Mouse (Mus musculus) heart, embryonic 16.5 days (tissue): ENCODE measurements around the gene Plcb3. TPM values are rescaled to one million over a fixed set of nuclear protein-coding genes. Genes with fewer than 3 reads are reported as not detected.

Source experiments
- ATAC-seq: fragments of 200-750 bp; cut with Nextera tagmentation; replicated peaks from 2 replicates; pipeline ENCODE4 v1.8.0; 2017; ENCODE audit warnings: moderate number of reproducible peaks; ENCODE audit not compliant: insufficient read depth, low FRiP score; ENCODE audit errors: extremely low read depth
- H3K27ac ChIP-seq: fragments of 300-500 bp; sonication (generic); 2 replicates; pipeline ENCODE4 v1.5.1; 2014; ENCODE audit warnings: mild to moderate bottlenecking, low read length, control low read depth, moderate library complexity
- H3K27me3 ChIP-seq: fragments of 300-500 bp; sonication (generic); 2 replicates; pipeline ENCODE4 v1.6.1; 2014; ENCODE audit warnings: low read length, mixed read lengths; ENCODE audit not compliant: control insufficient read depth, insufficient read depth
- H3K36me3 ChIP-seq: fragments of 300-500 bp; sonication (generic); 2 replicates; pipeline ENCODE4 v1.6.1; 2014; ENCODE audit not compliant: control insufficient read depth, insufficient read depth
- H3K4me1 ChIP-seq: fragments of 300-500 bp; sonication (generic); 2 replicates; pipeline ENCODE4 v1.6.1; 2014; ENCODE audit warnings: low read length, mixed read lengths; ENCODE audit not compliant: control insufficient read depth, insufficient read depth
- H3K4me2 ChIP-seq: fragments of 300-500 bp; sonication (generic); 2 replicates; pipeline ENCODE4 v1.6.1; 2014; ENCODE audit warnings: low read depth, mild to moderate bottlenecking, control low read depth, low read length
- H3K4me3 ChIP-seq: fragments of 300-500 bp; sonication (generic); 2 replicates; pipeline ENCODE4 v1.5.1; 2014; ENCODE audit warnings: mild to moderate bottlenecking, control low read depth, low read length
- H3K9ac ChIP-seq: fragments of 300-500 bp; sonication (generic); 2 replicates; pipeline ENCODE4 v1.6.1; 2014; ENCODE audit warnings: low read length, control low read depth
- H3K9me3 ChIP-seq: fragments of 300-500 bp; sonication (generic); replicated peaks from 2 replicates; pipeline ENCODE4 v1.6.1; 2016; ENCODE audit warnings: low read length; ENCODE audit not compliant: control insufficient read depth
- WGBS: fragments of 180-500 bp; shearing (Covaris S2); extraction: QIAGEN DNeasy Blood & Tissue Kit; methylation state at CpG from one replicate; pipeline ENCODE4 v1.1.7; 2014; 5-methylcytosine and 5-hydroxymethylcytosine counted together
- polyA plus RNA-seq: library from polyadenylated mRNA; unstranded; fragments of >200 nt; fragmentation: Nextera tagmentation; extraction: Ambion mirVana; gene quantifications from 2 replicates; pipeline ENCODE4 v1.2.1, GENCODE M21; 2015

Gene Plcb3
- polyA plus RNA-seq, 1 experiment from 2014 or later = 16.8 TPM

- Histone ChIP-seq H3K4me3 (no peak overlapping the region), H3K27ac (no peak overlapping the region), H3K9me3 (no peaks in the 10 kb centered on the region), H3K4me2 (no peak overlapping the region), H3K36me3 (peaks cover 25% of the 10 kb centered on the region), H3K27me3 (no peaks in the 10 kb centered on the region), H3K9ac (no peak overlapping the region), H3K4me1 (peaks cover 31% of the 10 kb centered on the region)
- 97% methylated on average over 5 of the region's 5 CpGs for WGBS
- no peak for ATAC-seq
Observed at GRCm38 (mm10) chr19:6983621-6984020, 7.4 kb upstream of the Plcb3 start.

- peaks cover 39% of the 10 kb centered on the region for H3K4me1 ChIP-seq
- H3K4me3 ChIP-seq = no peak overlapping the region
- no peaks in the 10 kb centered on the region for H3K27me3 ChIP-seq
- H3K4me2 ChIP-seq = peak overlapping the region; percentile 85
- H3K27ac ChIP-seq = peak overlapping the region; percentile 98
- ATAC-seq = no peak
- no peaks in the 10 kb centered on the region for H3K9me3 ChIP-seq
- H3K36me3 ChIP-seq = peaks cover 41% of the 10 kb centered on the region
- WGBS = 80% methylated on average over 4 of the region's 4 CpGs
- H3K9ac ChIP-seq = no peak overlapping the region
Observed at GRCm38 (mm10) chr19:6981465-6981864, 5.2 kb upstream of the Plcb3 start.

DNA sequence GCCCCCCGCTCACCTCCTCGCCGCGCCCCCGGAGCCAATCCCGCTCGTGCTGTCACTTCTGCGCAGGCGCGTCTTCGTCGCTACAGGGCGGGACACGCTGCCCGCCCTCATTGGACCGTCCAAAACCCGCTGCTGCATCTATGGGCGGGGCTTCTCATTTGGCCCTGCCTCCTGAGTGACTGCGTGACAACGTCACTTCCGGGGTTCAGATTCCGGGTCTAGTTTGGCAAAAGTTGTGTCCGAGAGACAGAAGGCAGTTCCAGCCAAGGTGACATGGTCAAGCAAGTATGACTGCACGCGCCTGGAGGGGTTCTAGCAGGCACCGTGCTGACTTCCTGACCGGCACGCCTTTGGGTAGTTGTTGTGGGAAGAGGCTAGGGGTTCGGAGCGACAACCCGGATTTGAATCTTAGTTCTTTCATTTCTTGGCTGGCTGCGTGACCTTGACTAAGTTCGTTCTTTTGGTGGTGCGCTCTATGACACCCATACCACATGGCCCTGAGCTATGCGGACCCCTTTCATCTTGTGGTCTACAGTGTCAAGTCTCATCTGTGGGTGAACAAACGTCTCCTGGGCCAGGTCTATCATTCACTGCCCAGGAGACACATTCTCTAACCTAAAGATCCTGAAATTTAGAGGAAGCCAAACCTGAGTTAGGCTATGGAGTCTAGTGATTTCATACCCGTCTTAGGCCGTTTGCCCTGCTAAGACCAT, 4.3 kb upstream of the Plcb3 start, which contains the start of gene Fkbp2:
Gene Fkbp2, minus strand, starts transcription at position 121 of the 713 bp plus-strand sequence.
- Histone ChIP-seq H3K27me3 (no peaks in the 10 kb centered on the region), H3K9ac (peak within 1 kb of the TSS; percentile 84), H3K27ac (peak within 1 kb of the TSS; percentile 98), H3K9me3 (no peaks in the 10 kb centered on the region), H3K4me1 (peaks cover 34% of the 10 kb centered on the region), H3K4me2 (peak within 1 kb of the TSS; percentile 85), H3K4me3 (peak within 1 kb of the TSS; percentile 61), H3K36me3 (peaks cover 41% of the 10 kb centered on the region)
- peak; percentile 84 for ATAC-seq
- WGBS = under 1% methylated on average over 38 of the region's 38 CpGs

DNA sequence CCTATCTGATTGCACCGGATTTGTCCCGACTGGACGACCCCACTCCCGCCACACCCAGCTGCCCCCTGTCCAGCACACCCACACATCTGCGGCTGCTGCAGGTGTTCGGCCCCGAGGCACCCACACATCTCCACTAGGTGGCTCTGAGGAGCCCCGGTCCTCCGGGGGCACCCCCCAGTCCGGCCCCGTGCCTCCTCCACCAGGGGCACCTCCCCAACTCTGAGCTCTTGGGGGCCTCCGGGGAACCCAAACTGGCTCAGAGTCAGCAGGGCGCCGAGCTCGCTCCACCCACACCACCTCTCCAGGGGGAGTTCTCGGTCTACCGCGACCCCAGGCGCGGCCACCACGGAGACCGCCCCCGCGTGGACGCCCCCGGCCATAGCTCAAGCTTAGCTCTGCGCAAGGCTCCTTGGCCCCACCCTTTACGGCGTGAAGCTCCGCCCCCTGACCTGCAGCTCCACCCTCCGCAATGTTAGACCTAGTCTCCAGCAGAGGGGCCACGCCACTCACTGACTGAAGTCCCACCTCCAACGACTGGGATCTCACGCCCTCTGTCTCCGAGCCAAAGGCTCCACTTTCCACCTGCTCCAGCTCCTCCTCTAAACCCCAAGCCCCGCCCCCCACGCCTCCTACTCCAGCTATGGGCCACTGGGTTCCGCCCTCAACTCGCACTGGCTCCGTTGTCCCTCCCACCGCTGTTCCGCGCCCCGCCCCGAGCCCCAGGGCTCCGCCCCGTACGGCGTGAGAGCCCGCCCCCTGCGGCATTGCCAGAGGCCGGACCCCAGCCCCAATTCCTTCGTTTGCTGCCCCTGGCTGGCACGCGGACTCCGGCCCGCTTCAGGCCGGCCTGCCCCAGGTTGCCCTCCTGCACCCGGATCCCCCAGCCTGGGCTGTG, 3.5 kb upstream of the Plcb3 start:
- under 1% methylated on average over 57 of the region's 59 CpGs for WGBS
- Histone ChIP-seq H3K4me3 (peak overlapping the region; percentile 61), H3K9me3 (no peaks in the 10 kb centered on the region)

GRCm38 (mm10) chr19:6979001-6979479, 2.8 kb upstream of the Plcb3 start:
- peak overlapping the region; percentile 81 for H3K9ac ChIP-seq
- 7% methylated on average over 11 of the region's 11 CpGs for WGBS
- no peaks in the 10 kb centered on the region for H3K27me3 ChIP-seq
- peak overlapping the region; percentile 61 for H3K4me3 ChIP-seq
- peak overlapping the region; percentile 75 for H3K4me2 ChIP-seq
- peaks cover 35% of the 10 kb centered on the region for H3K4me1 ChIP-seq
- ATAC-seq = no peak
- H3K36me3 ChIP-seq = peaks cover 34% of the 10 kb centered on the region
- H3K9me3 ChIP-seq = no peaks in the 10 kb centered on the region
- peak overlapping the region; percentile 98 for H3K27ac ChIP-seq

More for the DNA sequence above, 3.5 kb upstream of the Plcb3 start:
- H3K27ac ChIP-seq = peak overlapping the region; percentile 98
- peak; percentile 87 for ATAC-seq
- peaks cover 34% of the 10 kb centered on the region for H3K4me1 ChIP-seq
- no peaks in the 10 kb centered on the region for H3K27me3 ChIP-seq
- H3K36me3 ChIP-seq = peaks cover 38% of the 10 kb centered on the region
- H3K4me2 ChIP-seq = peak overlapping the region; percentile 75
- peak overlapping the region; percentile 81 for H3K9ac ChIP-seq

DNA sequence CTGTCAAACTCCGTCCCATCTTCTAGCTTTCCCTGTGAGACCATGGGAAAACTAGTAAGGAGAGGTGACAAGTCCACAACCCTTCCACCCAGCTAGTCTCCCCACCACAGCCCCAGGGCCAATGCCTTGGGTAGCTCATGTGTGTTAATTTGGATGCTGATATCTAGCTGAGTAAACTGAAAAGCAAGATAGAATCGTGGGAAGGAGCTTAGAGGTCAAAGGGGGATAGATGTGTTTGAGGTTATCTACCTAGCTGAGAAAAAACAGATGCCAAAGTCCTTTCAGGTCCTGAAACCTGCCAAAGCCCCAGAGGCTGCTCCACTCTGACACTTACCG, 2.3 kb upstream of the Plcb3 start:
- 30% methylated on average over 3 of the region's 3 CpGs for WGBS
- peak overlapping the region; percentile 98; the same call in 1 of the 2 replicates for H3K27ac ChIP-seq

DNA sequence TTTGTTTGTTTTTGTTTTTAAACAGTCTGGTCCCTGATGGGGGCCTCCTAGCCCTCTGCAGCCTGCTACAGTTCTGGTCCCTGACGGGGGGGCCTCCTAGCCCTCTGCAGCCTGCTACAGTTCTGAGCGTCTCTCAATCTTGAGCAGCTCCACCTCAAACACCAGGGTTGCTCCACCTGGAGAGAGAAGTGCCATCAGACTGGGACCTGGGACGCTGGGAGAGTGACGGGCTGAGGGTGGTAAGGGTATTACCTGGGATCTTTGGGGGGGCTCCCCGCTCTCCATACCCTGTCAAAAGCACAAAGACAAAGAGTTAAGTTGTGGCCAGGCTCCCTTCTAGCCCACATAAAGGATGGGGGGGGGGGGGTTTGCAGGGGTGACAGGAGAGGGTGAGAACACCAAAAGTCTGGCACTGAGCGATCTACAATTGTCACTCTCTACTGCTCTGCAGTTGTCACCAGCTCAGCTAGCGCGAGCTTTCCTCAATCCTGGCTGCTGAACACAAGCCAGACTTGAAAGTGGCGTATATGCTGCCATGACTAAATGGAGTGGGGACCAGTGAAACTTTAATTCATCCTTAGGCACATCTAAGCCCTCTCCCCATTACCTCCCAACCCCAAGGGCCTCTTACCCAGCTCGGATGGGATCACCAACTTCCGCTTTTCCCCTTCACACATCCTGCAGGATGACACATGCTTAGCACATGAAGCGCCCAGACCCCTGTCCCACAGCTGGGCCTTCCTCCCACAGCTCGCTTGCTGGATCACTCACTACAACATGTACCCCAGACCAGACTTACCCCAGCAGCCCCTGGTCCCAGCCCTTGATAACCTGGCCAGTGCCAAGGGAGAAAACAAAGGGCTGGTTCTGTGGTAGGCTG, 1.7 kb upstream of the Plcb3 start:
- H3K27ac ChIP-seq = peak overlapping the region; percentile 98; the same call in 1 of the 2 replicates
- H3K4me2 ChIP-seq = peak overlapping the region; percentile 75
- H3K27me3 ChIP-seq = no peaks in the 10 kb centered on the region
- H3K9me3 ChIP-seq = no peaks in the 10 kb centered on the region
- peak overlapping the region; percentile 81 for H3K9ac ChIP-seq
- no peak for ATAC-seq
- peaks cover 40% of the 10 kb centered on the region for H3K4me1 ChIP-seq
- peaks cover 27% of the 10 kb centered on the region for H3K36me3 ChIP-seq
- H3K4me3 ChIP-seq = peak overlapping the region; percentile 61
- WGBS = 69% methylated on average over 13 of the region's 13 CpGs

More for the DNA sequence above, 2.3 kb upstream of the Plcb3 start:
- H3K9me3 ChIP-seq = no peaks in the 10 kb centered on the region
- H3K4me2 ChIP-seq = peak overlapping the region; percentile 75
- no peaks in the 10 kb centered on the region for H3K27me3 ChIP-seq
- H3K4me3 ChIP-seq = peak overlapping the region; percentile 61
- peaks cover 30% of the 10 kb centered on the region for H3K36me3 ChIP-seq
- ATAC-seq = no peak
- peaks cover 40% of the 10 kb centered on the region for H3K4me1 ChIP-seq
- peak overlapping the region; percentile 81 for H3K9ac ChIP-seq
